Mouse (Mus musculus): ENCODE measurements around the gene Foxp1.

- no peak for TF ChIP-seq CTCF (IDR thresholded peaks at IDR 0.05; ENCODE audit: low read depth, low read length)
- TF ChIP-seq TAL1 (conservative IDR thresholded peaks at IDR 0.05; ENCODE audit: low read depth, low read length): no peak
- no peak for TF ChIP-seq POLR2AphosphoS5 (IDR thresholded peaks at IDR 0.05; ENCODE audit: insufficient replicate concordance, low read depth, low read length)
- TF ChIP-seq GATA1 (IDR thresholded peaks at IDR 0.05; ENCODE audit: borderline replicate concordance, low read length): no peak
- TF ChIP-seq GATA2 (IDR thresholded peaks at IDR 0.05; ENCODE audit: borderline replicate concordance, low read depth, low read length): no peak
Measured at GRCm38 (mm10) chr6:98985452-98985851, 537.1 kb downstream of the Foxp1 start.

Measured in G1E (cell line).